Mouse (Mus musculus): ENCODE data around the gene Ankrd13d.

GRCm38 (mm10) chr19:4220957-4221743, 61.8 kb downstream of the Ankrd13d start:
- TF ChIP-seq CTCF (IDR thresholded peaks at IDR 0.05; ENCODE audit: extremely low read depth, insufficient read depth, low read length) (no peak), POLR2A (IDR thresholded peaks at IDR 0.05; ENCODE audit: extremely low read depth, insufficient read depth, low read length) (no peak)
